In genomic region chr7:31455775-31456174, GRCm38 (mm10) we compare ENCODE assay signal across 16 mouse cellular contexts.
DNase-seq lines count a peak whose midpoint lies in the region; ATAC-seq lines count a peak whose summit lies in the region.
"Had no signal": no experiment of that assay in that cellular context is flagged by ENCODE, and none has a peak within 500 bp of the region (broad histone marks: within the 10 kb centered on the region; RNA-seq: fewer than 3 reads in every experiment).

No protein-coding gene starts in this region.

- no peaks in the 10 kb centered on the region for H3K36me3 ChIP-seq in embryonic facial prominence, embryonic 10.5 days (replicated peaks)
- H3K36me3 ChIP-seq: embryonic facial prominence, embryonic 13.5 days; liver, embryonic 12.5 days had no signal

- no peaks in the 10 kb centered on the region for H3K27me3 ChIP-seq in embryonic facial prominence, embryonic 10.5 days (replicated peaks; ENCODE audit: low read depth, poor library complexity, severe bottlenecking)
- H3K27me3 ChIP-seq: embryonic facial prominence, embryonic 13.5 days; liver, embryonic 12.5 days had no signal

- intact Hi-C loops in heart, postnatal 36 days (cut with DNase I), result no loop called here

- WGBS in embryonic facial prominence, embryonic 10.5 days, result 46% methylated on average over 8 of the region's 8 CpGs

- no peak overlapping the region for H3K4me3 ChIP-seq in embryonic facial prominence, embryonic 10.5 days
- H3K4me3 ChIP-seq: embryonic facial prominence, embryonic 13.5 days; liver, embryonic 12.5 days had no signal

- no peaks in the 10 kb centered on the region for H3K4me1 ChIP-seq in embryonic facial prominence, embryonic 10.5 days
- H3K4me1 ChIP-seq: embryonic facial prominence, embryonic 13.5 days; liver, embryonic 12.5 days had no signal

- peak; percentile 10 for DNase-seq in heart, postnatal 4 days
- DNase-seq in heart, postnatal 36 days, result no peak
- peak; percentile 17 for DNase-seq in 416B (ENCODE audit: low read depth)
- peak; percentile 15 for DNase-seq in Muller cell, postnatal 12 days (ENCODE audit: inconsistent ontology term)
- peak; percentile 15 for DNase-seq in embryonic facial prominence, embryonic 10.5 days (ENCODE audit: low spot score)
- DNase-seq in urinary bladder, postnatal 4 days (ENCODE audit: low spot score in 2 of 2), result no peak
- no peak for DNase-seq in cerebellum, adult 11-12 months
- DNase-seq: cerebellum, postnatal 14 days; gastrocnemius, postnatal 14 days; kidney, adult 18-20 months; right cerebral cortex, adult 18-20 months; thymus, adult 18-20 months had no signal

- H3K27ac ChIP-seq in embryonic facial prominence, embryonic 10.5 days (replicated peaks), result no peak overlapping the region
- H3K27ac ChIP-seq: embryonic facial prominence, embryonic 13.5 days; hindbrain, embryonic 14.5 days; liver, embryonic 12.5 days had no signal

- peaks cover 60% of the 10 kb centered on the region for H3K9me3 ChIP-seq in embryonic facial prominence, embryonic 10.5 days

- no peak for ATAC-seq in megakaryocyte progenitor cell, adult 5-6 weeks (replicated peaks; ENCODE audit: poor library complexity)
- ATAC-seq: liver, embryonic 12.5 days had no signal

Comparison
In these comparisons a context has a peak if more than half of its experiments do, and no peak if none do; other contexts are left out.
1. DNase-seq: peak in heart, postnatal 4 days (single experiment), 416B (single experiment), Muller cell, postnatal 12 days (single experiment) and embryonic facial prominence, embryonic 10.5 days (single experiment); none in heart, postnatal 36 days (0 of 2), urinary bladder, postnatal 4 days (0 of 2) and cerebellum, adult 11-12 months (single experiment).